Mouse (Mus musculus) ES-E14 (cell line): ENCODE data around the gene Acp5. TPM values are rescaled to one million over a fixed set of nuclear protein-coding genes. Genes with fewer than 3 reads are reported as not detected.

Source experiments
- DNase-seq: peaks from one replicate; pipeline ENCODE4 v3.0.0-alpha.2; 2013; ENCODE audit warnings: low read depth, low spot score
- H3K27ac ChIP-seq: 2 replicates; pipeline ENCODE4 v1.5.1; 2012; ENCODE audit warnings: low read depth, mild to moderate bottlenecking, low read length, moderate library complexity, mixed read lengths; ENCODE audit not compliant: poor library complexity, insufficient read depth, severe bottlenecking
- H3K36me3 ChIP-seq: 2 replicates; pipeline ENCODE4 v1.6.1; 2012; ENCODE audit warnings: mild to moderate bottlenecking, low read length, moderate library complexity, mixed read lengths; ENCODE audit not compliant: control insufficient read depth, poor library complexity, insufficient read depth, severe bottlenecking
- H3K4me1 ChIP-seq, 2 experiments: fragments of 150-350 bp in 1 of 2; sonication (generic) in 1 of 2; 2 replicates each; pipeline ENCODE4 v1.6.1; 2012; ENCODE audit warnings: low read length in 2 of 2, mild to moderate bottlenecking in 1 of 2, mixed read lengths in 1 of 2; ENCODE audit not compliant: control insufficient read depth in 2 of 2, insufficient read depth in 2 of 2, poor library complexity in 1 of 2
- H3K4me3 ChIP-seq, 2 experiments: fragments of 150-350 bp in 1 of 2; sonication (generic) in 1 of 2; 2 replicates each; pipeline ENCODE4 v1.5.1; 2012; ENCODE audit warnings: low read length in 2 of 2, low read depth in 1 of 2, mild to moderate bottlenecking in 1 of 2, mixed read lengths in 1 of 2; ENCODE audit not compliant: insufficient read depth in 1 of 2, poor library complexity in 1 of 2, severe bottlenecking in 1 of 2
- H3K9ac ChIP-seq: 2 replicates; pipeline ENCODE4 v1.6.1; 2012; ENCODE audit warnings: low read depth, mild to moderate bottlenecking, low read length, mixed read lengths; ENCODE audit not compliant: poor library complexity, insufficient read depth, severe bottlenecking
- H3K9me3 ChIP-seq: fragments of 150-350 bp; sonication (generic); 2 replicates; pipeline ENCODE4 v1.6.1; 2012; ENCODE audit warnings: low read depth, mild to moderate bottlenecking, low read length; ENCODE audit not compliant: control insufficient read depth, insufficient read depth
- CHD2 ChIP-seq: IDR thresholded peaks from 2 replicates; pipeline ENCODE4 v1.6.1; 2014; ENCODE audit warnings: mild to moderate bottlenecking, low read depth, low read length, inconsistent platforms
- HCFC1 ChIP-seq: IDR thresholded peaks from 2 replicates; pipeline ENCODE4 v1.6.1; 2012; ENCODE audit warnings: low read length, inconsistent platforms, borderline replicate concordance; ENCODE audit not compliant: insufficient read depth
- MAFK ChIP-seq: IDR thresholded peaks from 2 replicates; pipeline ENCODE4 v1.6.1; 2014; ENCODE audit warnings: mild to moderate bottlenecking, low read depth, low read length, inconsistent platforms; ENCODE audit not compliant: insufficient read depth
- ZC3H11A ChIP-seq: IDR thresholded peaks from 2 replicates; pipeline ENCODE4 v1.6.1; 2012; ENCODE audit warnings: low read depth, mild to moderate bottlenecking, inconsistent platforms, low read length, borderline replicate concordance
- ZNF384 ChIP-seq: IDR thresholded peaks from 2 replicates; pipeline ENCODE4 v1.6.1; 2012; ENCODE audit warnings: low read depth, low read length, inconsistent platforms
- in situ Hi-C, 2 experiments: fragments of 600-800 bp; cut with MboI; formaldehyde crosslinking; loops; one replicate each; pipeline ENCODE4 v1.15.1; 2025; ENCODE audit warnings: low sequenced_read_pairs in 2 of 2, inconsistent platforms in 1 of 2; ENCODE audit not compliant: unreplicated experiment in 2 of 2
- total RNA-seq: library from RNA; depleted of rRNA; stranded (reverse); fragments of 300-350 nt; gene quantifications from 2 replicates; pipeline ENCODE4 v1.2.3, GENCODE M21; 2012

The Acp5 gene
- total RNA-seq, 1 experiment = 14.6 TPM

GRCm38 (mm10) chr9:22144304-22144965 lies 8.9 kb upstream of the Acp5 start:
- Histone ChIP-seq H3K27ac (no peak overlapping the region), H3K9ac (no peak overlapping the region), H3K4me3 (no peak overlapping the region), H3K4me1 (no peaks in the 10 kb centered on the region), H3K9me3 (no peaks in the 10 kb centered on the region), H3K36me3 (no peaks in the 10 kb centered on the region)
- DNase-seq = no peak
- TF ChIP-seq MAFK = no peak
- TF ChIP-seq ZC3H11A = no peak
- TF ChIP-seq CHD2 = no peak
- TF ChIP-seq ZNF384 = no peak
- TF ChIP-seq HCFC1 = no peak
- in situ Hi-C loops = loop anchor here in 1 of 2 experiments (10.0 kb wide), 1 partner anchor 170 kb away; no protein-coding TSS in a partner anchor

- Histone ChIP-seq H3K36me3 (no peaks in the 10 kb centered on the region), H3K9ac (no peak overlapping the region), H3K27ac (no peak overlapping the region), H3K4me3 (no peak overlapping the region), H3K9me3 (no peaks in the 10 kb centered on the region), H3K4me1 (no peaks in the 10 kb centered on the region)
- in situ Hi-C loops = loop anchor here in 1 of 2 experiments (10.0 kb wide), 1 partner anchor 169 kb away; no protein-coding TSS in a partner anchor
- no peak for TF ChIP-seq CHD2
- peak; percentile 89 for TF ChIP-seq ZC3H11A
- DNase-seq = no peak
Measured at GRCm38 (mm10) chr9:22143108-22144037, 7.9 kb upstream of the Acp5 start.

- H3K4me1 ChIP-seq = peaks cover 2 to 12% of the 10 kb centered on the region in 2 experiments; a peak in 2 of 4 replicates
- H3K27ac ChIP-seq = no peak overlapping the region
- no peak overlapping the region for H3K9ac ChIP-seq
- H3K36me3 ChIP-seq = no peaks in the 10 kb centered on the region
- DNase-seq = no peak
- in situ Hi-C loops = loop anchor here in 1 of 2 experiments (10.0 kb wide), 1 partner anchor 165 kb away; no protein-coding TSS in a partner anchor
- H3K4me3 ChIP-seq = no peak overlapping the region
- no peaks in the 10 kb centered on the region for H3K9me3 ChIP-seq
- TF ChIP-seq HCFC1 (no peak), ZC3H11A (no peak), ZNF384 (no peak), MAFK (no peak), CHD2 (no peak)
Measured at GRCm38 (mm10) chr9:22139746-22140145, 4.2 kb upstream of the Acp5 start.

GRCm38 (mm10) chr9:22138480-22138879 lies 3.0 kb upstream of the Acp5 start:
- DNase-seq = no peak
- in situ Hi-C loops = no loop called here
- Histone ChIP-seq H3K9me3 (no peaks in the 10 kb centered on the region), H3K36me3 (no peaks in the 10 kb centered on the region), H3K4me3 (no peak overlapping the region), H3K9ac (no peak overlapping the region), H3K4me1 (peaks cover 2 to 14% of the 10 kb centered on the region in 2 experiments; a peak in 2 of 4 replicates), H3K27ac (no peak overlapping the region)
- TF ChIP-seq ZNF384 = no peak
- TF ChIP-seq ZC3H11A = no peak
- no peak for TF ChIP-seq CHD2
- TF ChIP-seq HCFC1 = no peak
- TF ChIP-seq MAFK = no peak
